Mouse (Mus musculus) liver, adult 2 months (tissue): ENCODE data around the gene Vps13d.

Experiments used
- CTCF ChIP-seq: fragments of 200-500 bp; IDR thresholded peaks from 2 replicates; pipeline ENCODE4 v1.5.1; 2011; ENCODE audit warnings: low read depth, low read length, control low read depth
- POLR2A ChIP-seq: fragments of 200-500 bp; IDR thresholded peaks from 2 replicates; pipeline ENCODE4 v1.6.1; 2011; ENCODE audit warnings: low read length, control low read depth; ENCODE audit not compliant: insufficient read depth; ENCODE audit errors: extremely low read depth

DNA sequence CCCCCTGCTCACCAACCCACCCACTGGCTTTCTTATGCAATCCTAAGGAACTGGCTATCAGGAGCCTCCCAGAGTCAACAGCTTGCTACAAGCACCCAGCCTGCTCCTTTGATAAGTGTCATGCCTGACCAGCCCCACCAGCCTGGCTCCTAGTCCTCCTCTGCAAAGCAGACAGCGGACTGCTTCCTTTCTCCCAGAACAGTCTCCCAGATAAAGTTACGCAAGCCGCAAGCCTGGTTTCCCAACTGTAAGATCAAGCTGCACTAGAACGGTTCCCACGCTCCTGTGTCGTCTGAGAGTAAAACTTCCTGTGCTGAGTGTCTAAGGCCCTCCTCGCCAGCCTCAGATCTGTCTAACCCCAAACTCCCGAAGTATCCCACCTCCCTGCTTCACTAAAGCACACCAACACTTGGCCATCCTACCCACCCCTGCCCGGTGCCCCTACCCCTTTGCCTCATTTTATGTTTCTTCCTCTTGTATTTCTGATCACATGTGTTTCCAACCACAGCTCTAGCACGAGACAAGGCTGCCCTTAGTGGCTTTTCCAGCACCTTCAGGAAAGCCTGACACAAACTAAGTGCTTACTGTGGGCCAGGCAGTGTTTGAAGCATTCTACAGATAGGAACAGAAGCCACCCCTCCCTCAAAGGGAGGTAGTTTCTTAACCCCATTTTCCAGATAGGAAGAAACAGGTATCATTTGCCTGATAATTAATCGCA lies 5.3 kb upstream of the Vps13d start:
- TF ChIP-seq CTCF = 0 out of 2 replicates have a peak, but pooled peaks have one; percentile 3
- no peak for TF ChIP-seq POLR2A
